Mouse (Mus musculus): ENCODE measurements around the gene Cdk20. TPM values are rescaled to one million over a fixed set of nuclear protein-coding genes. Genes with fewer than 3 reads are reported as not detected.

Cdk20 gene
- polyA plus RNA-seq, 1 experiment from 2014 or later = 10.5 TPM

DNA sequence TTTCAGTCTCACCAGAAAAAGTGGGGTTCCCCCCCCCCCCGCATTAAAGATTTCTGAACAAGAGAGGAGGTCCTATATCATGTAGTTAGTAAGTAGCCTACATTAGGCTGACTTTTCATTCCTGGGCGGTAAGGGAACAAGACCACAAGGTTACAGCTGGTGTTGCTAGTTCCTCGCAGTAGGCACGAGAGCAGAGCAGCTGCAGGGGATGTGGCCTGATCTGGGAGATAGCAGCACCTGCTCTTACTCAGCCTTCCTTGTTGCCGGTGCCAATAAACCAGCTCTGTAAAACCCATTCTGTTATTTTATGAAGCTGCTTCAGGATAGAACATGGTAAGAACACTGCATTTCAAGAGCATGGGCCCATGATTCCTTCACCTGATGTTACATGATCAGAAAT is 21.5 kb upstream of the Cdk20 start:
- no peak overlapping the region for H3K9ac ChIP-seq
- no peak for DNase-seq
- no peaks in the 10 kb centered on the region for H3K36me3 ChIP-seq (ENCODE audit: insufficient read depth)
- H3K27ac ChIP-seq (ENCODE audit: low read depth) = no peak overlapping the region
- WGBS = 72% methylated on average over 5 of the region's 5 CpGs
- ATAC-seq (ENCODE audit: insufficient read depth) = no peak
- H3K4me2 ChIP-seq = no peak overlapping the region
- TF ChIP-seq CTCF (IDR thresholded peaks at IDR 0.05; ENCODE audit: low read depth) = no peak
- H3K27me3 ChIP-seq (ENCODE audit: insufficient read depth, low read length) = no peaks in the 10 kb centered on the region
- no peaks in the 10 kb centered on the region for H3K4me1 ChIP-seq (ENCODE audit: insufficient read depth)
- no peaks in the 10 kb centered on the region for H3K9me3 ChIP-seq (ENCODE audit: low read depth, low read length)
- no peak overlapping the region for H3K4me3 ChIP-seq (ENCODE audit: low read depth, low read length)

DNA sequence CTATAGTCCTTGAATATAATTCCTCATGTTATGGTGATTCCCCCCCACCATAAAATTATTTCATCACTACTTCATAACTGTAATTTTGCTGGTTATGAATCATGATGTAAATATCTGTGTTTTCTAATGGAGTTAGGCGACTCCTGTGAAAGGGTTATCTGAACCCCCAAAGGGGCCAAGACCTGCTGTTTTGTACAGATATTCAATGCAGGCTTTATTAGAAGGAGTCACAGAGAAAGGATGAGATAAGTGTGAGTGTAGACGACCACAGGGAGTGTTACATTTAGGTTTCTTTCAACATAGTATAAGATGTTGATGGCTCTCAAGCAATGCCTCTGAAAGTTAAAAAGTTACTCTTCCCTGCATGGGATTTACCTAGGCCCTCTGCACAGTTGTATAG is 20.8 kb upstream of the Cdk20 start:
- no peaks in the 10 kb centered on the region for H3K36me3 ChIP-seq (ENCODE audit: insufficient read depth)
- no peak for DNase-seq
- WGBS = 59% methylated on average over 2 of the region's 2 CpGs

DNA sequence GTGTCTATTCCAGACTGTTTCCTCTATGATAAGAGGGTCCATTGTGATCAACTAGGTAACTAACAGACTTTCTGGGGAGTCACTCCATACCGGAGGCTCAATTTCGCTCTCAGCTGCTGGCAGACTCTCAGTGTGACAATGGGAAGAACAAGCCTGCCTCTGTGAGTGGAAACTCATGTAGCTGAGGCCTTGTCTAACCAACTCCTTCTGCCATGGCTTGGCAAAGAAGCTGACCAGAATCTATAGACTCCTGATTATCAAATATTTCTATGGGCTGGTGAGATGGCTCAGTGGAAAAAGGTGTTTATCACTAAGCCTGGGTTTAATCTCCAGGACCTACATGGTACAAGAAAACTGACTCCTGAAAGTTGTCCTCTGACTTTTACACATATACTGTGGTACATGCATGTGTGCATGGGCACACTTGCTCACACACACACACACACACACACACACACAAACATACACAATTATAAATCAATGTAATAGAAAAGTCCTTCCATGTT is 19.3 kb upstream of the Cdk20 start:
- Histone ChIP-seq H3K9me3 (ENCODE audit: low read depth, low read length) (no peaks in the 10 kb centered on the region), H3K27ac (ENCODE audit: low read depth) (no peak overlapping the region), H3K4me2 (no peak overlapping the region), H3K4me3 (ENCODE audit: low read depth, low read length) (no peak overlapping the region), H3K36me3 (ENCODE audit: insufficient read depth) (no peaks in the 10 kb centered on the region), H3K4me1 (ENCODE audit: insufficient read depth) (no peaks in the 10 kb centered on the region), H3K9ac (no peak overlapping the region), H3K27me3 (ENCODE audit: insufficient read depth, low read length) (no peaks in the 10 kb centered on the region)
- DNase-seq (no peak), ATAC-seq (ENCODE audit: insufficient read depth) (no peak)
- WGBS = 81% methylated on average over 2 of the region's 2 CpGs
- no peak for TF ChIP-seq CTCF (IDR thresholded peaks at IDR 0.05; ENCODE audit: low read depth)

More for the DNA sequence above, 20.8 kb upstream of the Cdk20 start:
- Histone ChIP-seq H3K4me3 (ENCODE audit: low read depth, low read length) (no peak overlapping the region), H3K27ac (ENCODE audit: low read depth) (no peak overlapping the region), H3K27me3 (ENCODE audit: insufficient read depth, low read length) (no peaks in the 10 kb centered on the region), H3K9me3 (ENCODE audit: low read depth, low read length) (no peaks in the 10 kb centered on the region), H3K4me2 (no peak overlapping the region), H3K4me1 (ENCODE audit: insufficient read depth) (no peaks in the 10 kb centered on the region), H3K9ac (no peak overlapping the region)
- no peak for TF ChIP-seq CTCF (IDR thresholded peaks at IDR 0.05; ENCODE audit: low read depth)
- no peak for ATAC-seq (ENCODE audit: insufficient read depth)

DNA sequence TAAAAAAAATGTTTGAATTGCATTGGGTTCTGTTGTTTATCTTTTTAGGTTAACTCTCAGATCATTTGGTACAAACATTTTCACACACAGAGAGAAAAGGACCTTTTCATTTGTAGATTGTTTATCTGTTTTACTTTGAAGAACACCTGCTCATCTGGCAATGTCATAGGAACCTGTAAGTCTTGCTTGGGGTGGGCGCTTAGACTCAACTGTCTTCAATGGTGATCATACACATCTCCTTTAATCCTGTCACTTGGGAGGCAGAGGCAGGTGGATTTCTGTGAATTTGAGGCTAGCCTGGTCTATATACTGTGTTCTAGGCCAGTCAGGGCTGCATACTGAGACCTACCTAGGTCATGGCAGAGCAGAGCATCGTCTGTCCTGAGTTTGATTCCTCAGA is 16.5 kb upstream of the Cdk20 start:
- Histone ChIP-seq H3K4me2 (no peak overlapping the region), H3K4me3 (ENCODE audit: low read depth, low read length) (no peak overlapping the region), H3K27me3 (ENCODE audit: insufficient read depth, low read length) (no peaks in the 10 kb centered on the region), H3K9ac (no peak overlapping the region), H3K36me3 (ENCODE audit: insufficient read depth) (no peaks in the 10 kb centered on the region), H3K27ac (ENCODE audit: low read depth) (no peak overlapping the region), H3K9me3 (ENCODE audit: low read depth, low read length) (no peaks in the 10 kb centered on the region), H3K4me1 (ENCODE audit: insufficient read depth) (no peaks in the 10 kb centered on the region)
- DNase-seq = no peak
- ATAC-seq (ENCODE audit: insufficient read depth) = no peak
- 81% methylated on average over 2 of the region's 2 CpGs for WGBS
- TF ChIP-seq CTCF (IDR thresholded peaks at IDR 0.05; ENCODE audit: low read depth) = no peak

DNA sequence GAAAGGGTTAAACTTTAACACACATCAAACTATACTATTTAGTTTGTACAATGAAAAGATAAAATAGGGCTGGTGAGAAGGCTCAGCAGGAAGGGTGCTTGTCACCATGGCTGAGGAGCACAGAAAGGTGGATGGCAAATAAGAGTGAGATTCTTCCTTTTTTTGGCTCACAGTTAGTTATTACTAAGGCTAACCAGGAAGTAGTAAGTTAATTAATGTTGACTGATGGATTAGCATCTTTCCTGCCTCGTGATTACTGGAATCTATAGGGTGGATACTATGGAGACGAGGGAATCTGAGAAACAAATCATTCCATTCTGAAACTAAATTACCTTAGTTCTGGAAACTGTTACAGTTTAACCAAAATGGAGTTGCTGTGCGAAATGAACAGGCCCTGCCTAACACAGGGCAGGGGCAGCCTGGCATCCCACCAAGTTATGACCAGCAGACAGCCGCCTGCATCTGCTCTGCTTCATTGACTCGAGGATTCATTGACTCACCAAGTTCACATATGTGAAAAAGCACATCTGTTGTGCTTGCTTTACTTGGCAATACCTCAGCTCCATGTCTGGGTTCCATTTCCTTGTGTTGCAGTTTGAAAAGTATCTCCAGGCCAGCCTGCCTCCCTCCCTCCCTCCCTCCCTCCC is 15.0 kb upstream of the Cdk20 start:
- no peak for TF ChIP-seq CTCF (IDR thresholded peaks at IDR 0.05; ENCODE audit: low read depth)
- Histone ChIP-seq H3K9ac (no peak overlapping the region), H3K9me3 (ENCODE audit: low read depth, low read length) (no peaks in the 10 kb centered on the region), H3K4me2 (no peak overlapping the region), H3K27me3 (ENCODE audit: insufficient read depth, low read length) (no peaks in the 10 kb centered on the region), H3K4me1 (ENCODE audit: insufficient read depth) (no peaks in the 10 kb centered on the region), H3K36me3 (ENCODE audit: insufficient read depth) (no peaks in the 10 kb centered on the region), H3K4me3 (ENCODE audit: low read depth, low read length) (no peak overlapping the region), H3K27ac (ENCODE audit: low read depth) (no peak overlapping the region)
- peak; percentile 60; the same call in 1 of the 2 replicates for ATAC-seq (ENCODE audit: insufficient read depth)
- DNase-seq = peak; percentile 63
- WGBS = 35% methylated on average over 5 of the region's 5 CpGs

DNA sequence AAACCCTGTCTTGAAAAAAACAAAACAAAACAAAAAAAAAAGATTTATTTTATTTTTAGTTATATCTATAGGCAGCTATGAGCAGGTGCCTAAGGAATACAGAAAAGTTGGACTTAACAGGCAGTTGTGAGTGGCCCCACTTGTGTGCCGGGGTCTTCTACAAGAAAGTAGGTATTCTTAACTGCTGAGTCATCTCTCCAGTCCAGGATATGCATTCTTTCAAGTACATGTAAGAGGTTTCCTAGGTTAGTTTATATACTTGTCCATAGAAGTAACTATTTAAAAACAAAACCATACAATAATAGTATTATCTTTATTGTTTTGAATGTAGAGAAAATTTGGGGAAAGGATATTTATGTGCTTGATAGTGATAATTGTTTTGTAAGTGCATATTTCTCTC is 11.3 kb upstream of the Cdk20 start:
- no peak for TF ChIP-seq CTCF (IDR thresholded peaks at IDR 0.05; ENCODE audit: low read depth)
- H3K4me3 ChIP-seq (ENCODE audit: low read depth, low read length) = no peak overlapping the region
- no peaks in the 10 kb centered on the region for H3K9me3 ChIP-seq (ENCODE audit: low read depth, low read length)
- H3K27ac ChIP-seq (ENCODE audit: low read depth) = no peak overlapping the region
- ATAC-seq (ENCODE audit: insufficient read depth) = no peak
- H3K36me3 ChIP-seq (ENCODE audit: insufficient read depth) = no peaks in the 10 kb centered on the region
- no peak overlapping the region for H3K9ac ChIP-seq
- DNase-seq = no peak
- 41% methylated on average over 1 of the region's 1 CpGs for WGBS
- H3K27me3 ChIP-seq (ENCODE audit: insufficient read depth, low read length) = no peaks in the 10 kb centered on the region
- H3K4me1 ChIP-seq (ENCODE audit: insufficient read depth) = no peaks in the 10 kb centered on the region
- no peak overlapping the region for H3K4me2 ChIP-seq

DNA sequence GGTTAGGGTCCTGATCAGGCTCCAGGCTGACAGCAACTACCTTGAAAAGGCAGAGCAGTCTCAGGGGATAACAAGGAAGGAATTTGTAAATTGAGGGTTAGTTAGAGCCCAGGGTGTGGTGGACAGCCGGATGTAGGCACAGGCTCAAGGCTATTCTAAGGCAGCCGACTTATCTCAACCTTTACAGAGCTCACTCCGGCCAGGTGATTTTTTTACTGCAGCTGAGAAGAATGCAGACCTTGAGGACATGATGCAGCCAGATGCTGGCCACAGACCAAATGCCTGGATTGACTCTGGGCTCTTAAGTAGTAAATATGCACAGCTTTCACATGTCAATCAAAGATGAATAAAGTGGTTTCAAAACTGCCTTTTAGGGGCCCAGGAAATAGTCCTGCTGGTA is 10.7 kb upstream of the Cdk20 start:
- H3K9me3 ChIP-seq (ENCODE audit: low read depth, low read length) = no peaks in the 10 kb centered on the region
- WGBS = 33% methylated on average over 3 of the region's 3 CpGs
- no peak overlapping the region for H3K27ac ChIP-seq (ENCODE audit: low read depth)
- no peaks in the 10 kb centered on the region for H3K4me1 ChIP-seq (ENCODE audit: insufficient read depth)
- no peak overlapping the region for H3K4me3 ChIP-seq (ENCODE audit: low read depth, low read length)
- H3K36me3 ChIP-seq (ENCODE audit: insufficient read depth) = no peaks in the 10 kb centered on the region
- DNase-seq = no peak
- TF ChIP-seq CTCF (IDR thresholded peaks at IDR 0.05; ENCODE audit: low read depth) = no peak
- H3K4me2 ChIP-seq = no peak overlapping the region
- no peak for ATAC-seq (ENCODE audit: insufficient read depth)
- no peak overlapping the region for H3K9ac ChIP-seq
- no peaks in the 10 kb centered on the region for H3K27me3 ChIP-seq (ENCODE audit: insufficient read depth, low read length)

Measured in lung, embryonic 14.5 days (tissue).